Mouse (Mus musculus): ENCODE data around the gene 2310034G01Rik.

The 2310034G01Rik gene

GRCm38 (mm10) chr19:46339287-46339971 is 10.7 kb downstream of the 2310034G01Rik start:
- no peak for TF ChIP-seq GATA4 (IDR thresholded peaks at IDR 0.05; ENCODE audit: insufficient replicate concordance, low read length)

GRCm38 (mm10) chr19:46338942-46339286 is 11.2 kb downstream of the 2310034G01Rik start:
- no peak for TF ChIP-seq GATA4 (IDR thresholded peaks at IDR 0.05; ENCODE audit: insufficient replicate concordance, low read length)

- peak; percentile 92; the same call in 1 of the 2 replicates for TF ChIP-seq GATA4 (IDR thresholded peaks at IDR 0.05; ENCODE audit: insufficient replicate concordance, low read length)
Observed at GRCm38 (mm10) chr19:46338331-46338936, 11.7 kb downstream of the 2310034G01Rik start, which contains the start of gene Cuedc2. Gene Cuedc2, minus strand, starts transcription at chr19:46338702.

- TF ChIP-seq GATA4 (IDR thresholded peaks at IDR 0.05; ENCODE audit: insufficient replicate concordance, low read length) = no peak
Observed at GRCm38 (mm10) chr19:46337719-46338330, 12.3 kb downstream of the 2310034G01Rik start.

GRCm38 (mm10) chr19:46333906-46334305 is 16.2 kb downstream of the 2310034G01Rik start:
- no peak for TF ChIP-seq GATA4 (IDR thresholded peaks at IDR 0.05; ENCODE audit: insufficient replicate concordance, low read length)

- TF ChIP-seq GATA4 (IDR thresholded peaks at IDR 0.05; ENCODE audit: insufficient replicate concordance, low read length) = no peak
Observed at GRCm38 (mm10) chr19:46332721-46333339, 17.3 kb downstream of the 2310034G01Rik start.

GRCm38 (mm10) chr19:46331936-46332335 is 18.2 kb downstream of the 2310034G01Rik start:
- no peak for TF ChIP-seq GATA4 (IDR thresholded peaks at IDR 0.05; ENCODE audit: insufficient replicate concordance, low read length)

GRCm38 (mm10) chr19:46331326-46331725 is 18.8 kb downstream of the 2310034G01Rik start:
- TF ChIP-seq GATA4 (IDR thresholded peaks at IDR 0.05; ENCODE audit: insufficient replicate concordance, low read length) = no peak

GRCm38 (mm10) chr19:46330696-46331095 is 19.4 kb downstream of the 2310034G01Rik start:
- TF ChIP-seq GATA4 (IDR thresholded peaks at IDR 0.05; ENCODE audit: insufficient replicate concordance, low read length) = no peak

- TF ChIP-seq GATA4 (IDR thresholded peaks at IDR 0.05; ENCODE audit: insufficient replicate concordance, low read length) = no peak
Observed at GRCm38 (mm10) chr19:46329951-46330350, 20.2 kb downstream of the 2310034G01Rik start.

- no peak for TF ChIP-seq GATA4 (IDR thresholded peaks at IDR 0.05; ENCODE audit: insufficient replicate concordance, low read length)
Observed at GRCm38 (mm10) chr19:46329031-46329641, 21.0 kb downstream of the 2310034G01Rik start.

GRCm38 (mm10) chr19:46328081-46329030 is 21.7 kb downstream of the 2310034G01Rik start, which contains the start of gene Fbxl15:
Gene Fbxl15, plus strand, starts transcription at chr19:46328184.
- TF ChIP-seq GATA4 (IDR thresholded peaks at IDR 0.05; ENCODE audit: insufficient replicate concordance, low read length) = peak; percentile 10; the same call in 1 of the 2 replicates

- no peak for TF ChIP-seq GATA4 (IDR thresholded peaks at IDR 0.05; ENCODE audit: insufficient replicate concordance, low read length)
Observed at GRCm38 (mm10) chr19:46327531-46328064, 22.5 kb downstream of the 2310034G01Rik start.
